Mouse (Mus musculus): ENCODE data around the gene 4930595M18Rik. TPM values are rescaled to one million over a fixed set of nuclear protein-coding genes. Genes with fewer than 3 reads are reported as not detected.

4930595M18Rik gene
- polyA plus RNA-seq (2016; fragmentation: Nextera tagmentation; extraction: Ambion mirVana), result not detected in 2 replicates

- 89% methylated on average over 6 of the region's 6 CpGs for WGBS
- Histone ChIP-seq H3K9me3 (no peaks in the 10 kb centered on the region), H3K4me3 (no peak within 1 kb of the TSS), H3K27ac (no peak within 1 kb of the TSS), H3K27me3 (ENCODE audit: insufficient read depth, poor library complexity, severe bottlenecking) (no peaks in the 10 kb centered on the region), H3K4me1 (no peaks in the 10 kb centered on the region), H3K36me3 (no peaks in the 10 kb centered on the region)
- DNase-seq (ENCODE audit: low spot score), result no peak
Measured at GRCm38 (mm10) chrX:81458021-81458420, at the start of gene 4930595M18Rik. TSS of gene 4930595M18Rik (minus strand) at chrX:81458121.

GRCm38 (mm10) chrX:81472500-81472899 is 14.6 kb upstream of the 4930595M18Rik start:
- Histone ChIP-seq H3K4me3 (no peak overlapping the region), H3K27ac (no peak overlapping the region), H3K4me1 (no peaks in the 10 kb centered on the region), H3K27me3 (ENCODE audit: insufficient read depth, poor library complexity, severe bottlenecking) (no peaks in the 10 kb centered on the region), H3K9me3 (no peaks in the 10 kb centered on the region), H3K36me3 (no peaks in the 10 kb centered on the region)
- no peak for DNase-seq (ENCODE audit: low spot score)
